Mouse (Mus musculus): ENCODE results near the gene Farp1.

GRCm38 (mm10) chr14:121099120-121099519 is 64.1 kb downstream of the Farp1 start:
- TF ChIP-seq CTCF (IDR thresholded peaks at IDR 0.05; ENCODE audit: extremely low read depth, insufficient read length, insufficient replicate concordance, low read depth, low read length) (no peak), POLR2A (IDR thresholded peaks at IDR 0.05; ENCODE audit: low read depth, low read length) (no peak)
